Mouse (Mus musculus): ENCODE measurements around the gene Tmsb15b1. TPM values are rescaled to one million over a fixed set of nuclear protein-coding genes. Genes with fewer than 3 reads are reported as not detected.

Tmsb15b1 gene
- polyA plus RNA-seq, 1 experiment, result 1.8 TPM

Other genes with a start within 250 kb of the Tmsb15b1 start
- 176 and 232 TPM in 2 replicates for gene Morf4l2, start 233.2 kb downstream of the Tmsb15b1 start, polyA plus RNA-seq (2012; rRNA removed)
- gene Glra4, start 196.7 kb downstream of the Tmsb15b1 start, polyA plus RNA-seq (2012; rRNA removed), result not detected in 2 replicates
- gene Plp1, start 154.2 kb downstream of the Tmsb15b1 start, polyA plus RNA-seq (2012; rRNA removed), result 3.4 and 4.7 TPM in 2 replicates
- 0.08 and 0.27 TPM in 2 replicates for gene Rab9b, start 108.1 kb downstream of the Tmsb15b1 start, polyA plus RNA-seq (2012; rRNA removed)
- not detected in 2 replicates for gene H2bfm, start 49.5 kb downstream of the Tmsb15b1 start, polyA plus RNA-seq (2012; rRNA removed)
- not detected in 2 replicates for gene Tmsb15b2, start 1.4 kb downstream of the Tmsb15b1 start, polyA plus RNA-seq (2012; rRNA removed)
- 0.58 and 0.79 TPM in 2 replicates for gene Tmsb15l, start within 50 bp of the Tmsb15b1 start, polyA plus RNA-seq (2012; rRNA removed)
- 1.3 and 2.4 TPM in 2 replicates for gene Zcchc18, start 16.3 kb upstream of the Tmsb15b1 start, polyA plus RNA-seq (2012; rRNA removed)
- 3.8 and 5.6 TPM in 2 replicates for gene Slc25a53, start 61.4 kb upstream of the Tmsb15b1 start, polyA plus RNA-seq (2012; rRNA removed)
- 1.3 and 1.7 TPM in 2 replicates for gene Fam199x, start 72.7 kb upstream of the Tmsb15b1 start, polyA plus RNA-seq (2012; rRNA removed)
- 0.09 TPM in 1 of 2 replicates, not detected in the other for gene Esx1, start 145.2 kb upstream of the Tmsb15b1 start, polyA plus RNA-seq (2012; rRNA removed)